Mouse (Mus musculus): ENCODE measurements at regions not wholly inside any gene's neighbourhood (a gene's known extent, or its start where the extent isn't known, plus 50 kb on each side); places are given as distances from the start of the nearest gene placed in this dataset.

DNA sequence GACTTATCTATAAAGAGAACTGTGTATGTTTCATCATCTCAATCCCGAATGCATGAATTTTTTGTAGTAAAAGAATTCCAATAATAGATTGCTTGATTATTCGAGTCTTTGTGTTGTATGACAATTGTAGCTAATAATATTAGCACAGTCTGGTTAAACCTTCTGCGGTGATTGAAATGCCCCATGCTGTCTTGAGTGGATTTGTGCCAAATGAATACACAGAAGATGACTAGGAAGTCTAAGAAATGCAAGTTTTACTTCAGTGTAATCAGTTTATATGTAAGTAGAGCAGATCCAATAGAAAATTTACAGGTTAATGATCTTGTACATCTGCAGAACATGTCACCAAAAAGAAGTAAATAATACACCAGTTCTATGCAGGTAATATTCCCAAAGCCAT is 1657.6 kb upstream of the Tmeff2 start:
- peak; percentile 10 for DNase-seq
